Mouse (Mus musculus): ENCODE results near the gene Flnc.

DNA sequence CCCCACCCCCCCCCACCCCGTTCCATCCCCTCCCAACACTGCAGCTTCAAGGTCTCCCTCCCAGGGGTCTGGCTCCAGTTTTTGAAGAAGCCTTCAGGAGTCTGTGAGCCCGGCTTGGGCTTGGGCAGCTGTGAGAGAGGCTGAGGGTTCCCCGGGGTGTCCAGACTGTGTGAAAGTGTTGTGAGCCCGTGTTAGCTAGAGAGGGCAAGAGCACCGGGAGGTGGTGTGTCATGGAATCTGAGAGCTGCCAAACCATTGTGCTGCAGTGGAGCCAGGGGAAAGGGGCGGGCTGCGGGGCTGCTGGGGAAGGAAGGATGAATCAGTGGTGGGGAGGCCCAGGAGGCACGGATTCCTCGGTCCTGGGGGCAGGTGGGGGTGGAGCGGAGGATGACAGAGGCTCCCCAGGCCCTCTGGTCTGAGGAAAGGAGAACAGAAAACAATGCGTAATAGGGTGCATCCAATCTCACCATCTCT lies 3.4 kb downstream of the Flnc start:
- TF ChIP-seq TAL1 (IDR thresholded peaks at IDR 0.05; ENCODE audit: low read length) (no peak), GATA1 (IDR thresholded peaks at IDR 0.05; ENCODE audit: low read length) (no peak)
